Mouse (Mus musculus): ENCODE measurements around the gene Gm2042. TPM values are rescaled to one million over a fixed set of nuclear protein-coding genes. Genes with fewer than 3 reads are reported as not detected.

Gm2042 gene
- not detected for polyA plus RNA-seq (2017; shearing (Covaris generic))

DNA sequence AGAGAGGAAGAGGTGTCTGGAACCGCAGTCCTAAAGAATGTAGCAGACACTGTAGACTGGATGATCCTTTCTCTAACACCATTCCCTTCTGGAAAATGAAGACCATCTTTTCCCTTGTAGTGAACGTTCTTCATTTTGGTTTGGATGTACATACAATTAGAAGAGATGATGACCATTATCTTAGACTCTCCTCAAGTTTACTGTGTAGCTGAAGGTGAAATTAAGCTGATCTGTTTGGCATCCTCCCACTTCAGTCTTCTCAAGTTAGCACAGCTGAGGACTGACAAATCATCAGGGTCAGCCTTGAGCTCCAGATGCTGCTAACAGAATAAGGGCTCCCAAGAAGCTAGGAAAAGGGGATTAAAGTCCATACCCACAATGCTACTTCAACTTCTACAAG, at the start of gene Gm2042:
Gene Gm2042, plus strand, starts transcription at position 301 of the 400 bp plus-strand sequence.

DNA sequence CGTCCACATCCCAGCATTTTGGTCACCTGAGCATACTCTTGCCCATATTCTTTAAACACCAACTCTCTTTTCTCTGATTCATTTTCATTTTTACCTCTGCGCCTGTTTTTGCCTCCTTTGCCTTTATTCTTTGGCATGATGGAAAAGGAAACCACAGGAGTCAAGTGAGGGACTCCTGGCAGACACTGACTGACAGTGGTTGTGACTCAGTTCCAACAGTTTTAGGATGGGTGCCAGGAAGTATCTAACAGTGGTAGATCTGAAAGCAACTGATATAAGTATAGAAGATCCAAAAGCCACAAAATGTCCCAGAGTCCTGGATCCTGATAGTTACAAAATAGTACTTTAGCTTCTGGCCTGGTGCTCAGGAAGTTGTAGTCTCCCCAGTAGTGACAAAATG, 34.2 kb upstream of the Gm2042 start, which contains the start of gene Gm2035:
Gene Gm2035, minus strand, starts transcription at position 137 of the 400 bp plus-strand sequence.

Other genes with a start within 250 kb of the Gm2042 start
- gene Gm21319, start 178.3 kb upstream of the Gm2042 start, polyA plus RNA-seq (2017; shearing (Covaris generic)): not detected
- gene Gm21936, start 158.6 kb upstream of the Gm2042 start, polyA plus RNA-seq (2017; shearing (Covaris generic)): not detected
- gene BB287469, start 137.5 kb upstream of the Gm2042 start, polyA plus RNA-seq (2017; shearing (Covaris generic)): not detected
- gene Gm2001, start 111.7 kb upstream of the Gm2042 start, polyA plus RNA-seq (2017; shearing (Covaris generic)): not detected
- gene Gm2016, start 80.0 kb upstream of the Gm2042 start, polyA plus RNA-seq (2017; shearing (Covaris generic)): not detected
- gene Gm2022, start 58.7 kb upstream of the Gm2042 start, polyA plus RNA-seq (2017; shearing (Covaris generic)): not detected
- not detected for gene Gm2035, start 34.2 kb upstream of the Gm2042 start, polyA plus RNA-seq (2017; shearing (Covaris generic))
- not detected for gene Gm2075, start 57.8 kb downstream of the Gm2042 start, polyA plus RNA-seq (2017; shearing (Covaris generic))
- not detected for gene Gm6803, start 64.7 kb downstream of the Gm2042 start, polyA plus RNA-seq (2017; shearing (Covaris generic))
- gene Gm2056, start 72.9 kb downstream of the Gm2042 start, polyA plus RNA-seq (2017; shearing (Covaris generic)): not detected
- not detected for gene Gm16368, start 129.6 kb downstream of the Gm2042 start, polyA plus RNA-seq (2017; shearing (Covaris generic))
- gene Gm10436, start 228.0 kb downstream of the Gm2042 start, polyA plus RNA-seq (2017; shearing (Covaris generic)): not detected

Measured in activated CD4-positive, CD25-positive, alpha-beta regulatory T cell, adult 9 weeks (primary cell).